Mouse (Mus musculus) brain, embryonic 14.5 days (tissue): ENCODE data around the gene Qk.

Experiments used
- CTCF ChIP-seq: fragments of 200-500 bp; IDR thresholded peaks from 2 replicates; pipeline ENCODE4 v1.5.1; 2012; ENCODE audit warnings: inconsistent platforms, mild to moderate bottlenecking, moderate library complexity, borderline replicate concordance; ENCODE audit not compliant: insufficient read depth, insufficient read length; ENCODE audit errors: extremely low read depth
- POLR2A ChIP-seq: fragments of 200-500 bp; IDR thresholded peaks from 2 replicates; pipeline ENCODE4 v1.6.1; 2012; ENCODE audit warnings: mild to moderate bottlenecking, inconsistent platforms, borderline replicate concordance; ENCODE audit not compliant: poor library complexity, insufficient read depth, insufficient read length, severe bottlenecking; ENCODE audit errors: extremely low read depth

DNA sequence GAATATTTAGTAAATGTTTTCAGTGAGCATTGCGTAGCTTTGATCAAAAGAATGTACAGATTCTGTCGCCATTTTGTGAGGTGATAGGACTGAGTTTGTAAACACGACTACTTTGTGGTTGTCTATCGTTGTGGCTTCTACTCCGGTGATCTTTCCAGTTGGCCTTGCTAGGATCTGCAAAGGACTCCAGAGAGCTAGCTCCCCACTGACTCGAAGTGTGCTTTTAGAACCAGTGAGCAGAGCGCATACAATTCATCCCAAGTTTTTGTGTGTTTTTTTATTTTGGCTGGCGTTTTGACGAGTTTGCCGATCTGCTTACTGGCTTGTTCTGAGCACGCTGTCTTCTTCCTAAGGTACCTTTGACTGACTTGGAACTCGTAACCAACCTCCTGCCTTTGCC lies 16.9 kb upstream of the Qk start:
- TF ChIP-seq POLR2A, result no peak
- no peak for TF ChIP-seq CTCF
